Mouse (Mus musculus) layer of hippocampus, adult 8-10 months (tissue): Measurements from ENCODE around the gene Ank2. TPM values are rescaled to one million over a fixed set of nuclear protein-coding genes. Genes with fewer than 3 reads are reported as not detected.

ENCODE experiments used
- DNase-seq, 2 experiments: peaks; one replicate each; pipeline ENCODE4 v3.0.0; 2022; ENCODE audit warnings: low spot score in 2 of 2
- total RNA-seq, 4 experiments: library from RNA; stranded (reverse); gene quantifications; 2 replicates each; pipeline ENCODE4 v1.2.4; 2022

Gene Ank2
- total RNA-seq, result 100 to 1,000 TPM; 710 to 787 (median 750) TPM

- DNase-seq, result peak; percentile 52 to 57
Observed at GRCm38 (mm10) chr3:127498742-127499400, at the start of gene Ank2. Gene Ank2 (minus strand): TSS chr3:127499350.

DNA sequence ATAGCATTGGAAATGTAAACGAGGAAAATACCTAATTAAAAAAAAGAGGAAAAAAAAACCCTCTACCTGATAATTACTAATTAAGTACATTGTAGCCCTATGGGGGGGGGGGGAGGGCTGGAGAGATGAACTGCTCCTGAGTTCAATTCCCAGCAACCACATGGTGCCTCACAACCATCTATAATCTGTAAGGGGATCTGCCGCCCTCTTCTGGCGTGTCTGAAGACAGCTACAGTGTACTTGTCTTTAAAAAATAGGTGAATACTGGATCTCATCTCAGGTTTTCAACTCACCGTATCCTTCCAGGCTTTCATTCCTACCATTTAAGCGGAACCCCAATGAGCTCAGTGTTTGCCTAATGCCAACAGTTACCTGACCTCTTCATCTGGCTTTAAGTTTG is 48.7 kb upstream of the Ank2 start:
- DNase-seq, result peak in 1 of 2 experiments; percentile 12

- DNase-seq, result no peak
Observed at GRCm38 (mm10) chr3:127544610-127545121, 45.5 kb upstream of the Ank2 start.

DNA sequence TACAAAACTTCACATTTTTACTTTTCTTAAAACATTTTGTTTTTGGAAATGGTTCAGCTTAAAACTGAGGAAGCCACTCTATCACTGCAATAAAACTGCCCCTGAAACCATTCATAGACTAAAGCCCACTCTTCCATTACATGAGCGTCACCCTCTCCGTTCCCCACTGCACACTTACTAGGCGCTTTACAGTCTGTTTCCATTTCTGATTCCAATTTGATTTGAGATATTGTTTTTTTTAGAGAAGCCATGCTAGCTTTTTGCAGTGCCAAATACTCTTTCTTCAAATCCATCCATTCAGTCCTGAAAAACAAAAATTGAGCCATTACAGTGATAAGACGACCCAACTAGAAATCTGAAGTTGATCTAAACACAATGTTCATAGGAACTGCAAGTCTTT is 44.8 kb upstream of the Ank2 start:
- no peak for DNase-seq

DNA sequence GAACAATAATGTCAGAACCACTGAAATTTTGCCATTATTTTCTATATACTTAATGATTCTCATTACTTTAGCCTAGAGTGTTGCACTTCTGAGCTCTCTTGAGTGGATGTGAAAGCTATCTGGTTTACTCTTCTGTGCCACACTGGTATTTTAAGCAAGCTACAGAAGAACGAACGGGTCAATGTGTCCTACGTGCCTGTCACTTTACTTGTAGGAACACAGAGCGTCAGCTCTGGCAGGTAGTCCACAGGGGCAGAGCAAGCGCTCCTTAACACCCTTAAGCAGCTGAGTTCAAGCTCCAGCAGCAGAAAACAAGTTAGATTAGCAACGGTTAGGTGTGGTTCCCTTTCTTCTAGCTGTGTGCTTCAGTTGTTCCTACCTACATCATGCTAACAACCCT is 40.0 kb upstream of the Ank2 start:
- DNase-seq, result no peak

DNA sequence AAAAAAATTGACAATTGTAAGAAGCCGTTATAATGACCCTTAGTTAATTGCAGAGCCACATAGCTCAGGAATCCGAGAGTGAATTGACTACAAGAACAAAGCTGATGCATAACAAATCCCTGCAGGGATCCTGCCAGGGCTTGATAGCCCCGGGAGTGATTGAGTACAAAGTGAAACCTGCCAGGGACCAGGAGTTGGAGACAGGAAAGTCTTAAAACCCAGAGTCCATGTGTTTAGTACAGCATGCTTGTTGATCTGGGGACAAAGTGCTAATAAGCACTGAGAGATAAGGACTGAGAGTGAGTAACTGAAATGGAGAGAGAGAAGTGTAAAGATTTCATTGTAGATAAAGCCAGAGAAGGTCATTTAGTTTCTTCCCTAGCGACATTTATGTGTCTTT is 31.1 kb upstream of the Ank2 start:
- DNase-seq, result no peak

DNA sequence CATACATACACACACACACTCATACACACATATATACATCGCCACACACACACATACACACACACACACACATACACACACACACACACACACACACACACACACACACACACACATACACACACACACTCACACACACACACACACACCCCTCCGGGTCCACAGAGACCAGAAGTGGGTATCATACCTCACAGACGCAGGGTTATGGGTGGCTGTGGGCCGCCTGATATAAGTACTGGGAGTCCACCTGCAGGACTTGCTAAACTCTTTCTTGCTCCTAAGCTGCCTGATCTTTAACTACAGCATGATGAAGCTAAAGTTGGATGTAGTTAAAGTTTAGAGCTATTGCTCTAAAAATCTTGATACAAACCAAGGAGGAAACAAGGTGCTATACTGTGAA is 30.7 kb upstream of the Ank2 start:
- DNase-seq, result no peak

- no peak for DNase-seq
Observed at GRCm38 (mm10) chr3:127529210-127529609, 30.1 kb upstream of the Ank2 start.

DNA sequence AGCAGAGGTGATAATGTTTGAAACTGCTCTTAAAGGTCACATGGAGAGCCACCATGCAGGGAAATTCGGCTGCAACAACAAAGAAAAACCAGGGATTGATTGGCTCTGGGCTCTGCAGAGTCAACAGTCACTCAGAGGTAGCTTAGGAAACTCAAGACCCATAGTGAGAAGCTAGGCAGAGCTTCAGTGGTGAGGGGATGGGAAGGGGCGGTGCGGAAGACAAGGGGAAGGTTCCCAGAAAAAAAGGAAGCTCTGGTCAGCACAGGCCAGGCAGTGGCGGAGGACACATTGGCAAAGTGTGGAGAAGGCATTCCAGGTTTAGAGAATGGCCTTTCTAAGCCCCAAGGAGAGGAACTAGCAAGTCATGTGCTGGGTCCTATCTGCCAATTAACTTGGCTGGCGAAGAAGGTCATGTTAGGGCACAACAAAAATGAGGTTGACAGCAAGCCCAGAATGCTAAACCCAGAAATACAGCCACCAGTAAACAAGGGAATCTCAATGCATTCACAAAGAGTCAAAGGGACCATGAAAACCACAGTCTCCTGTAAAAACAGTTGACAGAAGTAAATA is 28.4 kb upstream of the Ank2 start:
- peak; percentile 20 to 36 for DNase-seq

- DNase-seq, result no peak
Observed at GRCm38 (mm10) chr3:127525188-127525819, 26.2 kb upstream of the Ank2 start.

DNA sequence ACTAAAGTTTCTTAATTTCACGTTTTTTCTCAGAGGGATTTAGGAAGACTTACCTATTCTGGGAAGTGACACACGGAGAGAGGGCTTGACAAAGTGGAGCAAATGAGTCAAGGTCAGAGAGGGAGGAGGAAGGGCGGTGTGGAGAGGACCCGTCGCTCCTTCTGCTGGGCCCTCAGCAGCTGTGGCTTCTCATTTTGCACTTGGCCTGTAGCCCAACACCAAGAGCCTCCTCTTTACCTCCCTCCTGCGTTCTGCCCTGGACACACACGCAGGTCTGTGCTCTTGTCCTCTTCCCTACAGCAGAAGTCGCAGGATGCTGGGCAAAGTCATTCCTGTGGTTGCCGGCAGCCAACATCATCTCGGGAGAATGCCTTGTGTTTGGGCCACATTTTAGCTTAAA is 22.0 kb upstream of the Ank2 start:
- DNase-seq, result no peak

- no peak for DNase-seq
Observed at GRCm38 (mm10) chr3:127520300-127520699, 21.1 kb upstream of the Ank2 start.

- no peak for DNase-seq
Observed at GRCm38 (mm10) chr3:127515251-127515650, 16.1 kb upstream of the Ank2 start.

DNA sequence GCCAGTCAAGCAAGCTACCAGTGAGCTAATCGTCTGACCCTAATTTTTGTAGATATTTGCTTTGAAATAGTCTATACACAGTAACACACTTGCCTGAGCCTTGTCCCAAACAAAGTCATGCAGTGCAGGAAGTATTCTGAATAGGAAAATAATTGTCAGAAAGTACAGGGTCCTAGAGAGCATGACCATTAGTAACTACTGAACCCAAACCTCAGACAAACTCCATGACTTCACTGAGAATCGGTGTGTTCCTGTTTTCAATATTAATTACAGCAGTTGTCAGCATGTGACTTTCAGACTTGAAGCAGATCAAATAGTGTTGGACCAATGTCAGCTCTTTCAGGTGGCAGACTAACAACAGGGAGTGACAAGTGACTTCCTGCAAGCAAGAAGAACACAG is 14.5 kb upstream of the Ank2 start:
- no peak for DNase-seq

DNA sequence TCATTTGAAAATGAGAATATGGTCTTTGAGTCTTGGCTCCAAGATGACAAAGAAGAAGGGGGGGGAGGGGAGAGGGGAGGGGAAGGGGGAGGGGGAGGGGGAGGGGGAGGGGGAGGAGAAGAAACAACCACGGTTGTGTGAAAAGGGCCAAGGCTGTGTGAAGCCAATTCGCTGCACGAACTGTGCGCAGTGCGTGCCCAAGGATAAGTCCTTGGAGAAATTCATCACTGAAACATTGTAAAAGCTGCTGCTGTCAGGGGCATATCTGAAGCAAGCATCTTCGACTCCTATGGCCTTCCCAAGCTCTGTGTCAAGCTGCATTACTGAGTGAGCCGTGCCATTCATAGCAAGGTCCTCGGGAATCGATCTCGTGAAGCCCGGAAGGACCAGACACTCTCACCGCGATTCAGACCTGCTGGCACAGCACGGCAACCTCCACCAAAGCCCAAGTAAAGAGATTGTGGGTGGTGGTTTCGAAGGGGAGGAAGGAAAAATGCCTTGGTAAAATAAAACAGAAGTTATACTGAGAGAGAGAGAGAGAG is 13.7 kb upstream of the Ank2 start:
- DNase-seq, result no peak

DNA sequence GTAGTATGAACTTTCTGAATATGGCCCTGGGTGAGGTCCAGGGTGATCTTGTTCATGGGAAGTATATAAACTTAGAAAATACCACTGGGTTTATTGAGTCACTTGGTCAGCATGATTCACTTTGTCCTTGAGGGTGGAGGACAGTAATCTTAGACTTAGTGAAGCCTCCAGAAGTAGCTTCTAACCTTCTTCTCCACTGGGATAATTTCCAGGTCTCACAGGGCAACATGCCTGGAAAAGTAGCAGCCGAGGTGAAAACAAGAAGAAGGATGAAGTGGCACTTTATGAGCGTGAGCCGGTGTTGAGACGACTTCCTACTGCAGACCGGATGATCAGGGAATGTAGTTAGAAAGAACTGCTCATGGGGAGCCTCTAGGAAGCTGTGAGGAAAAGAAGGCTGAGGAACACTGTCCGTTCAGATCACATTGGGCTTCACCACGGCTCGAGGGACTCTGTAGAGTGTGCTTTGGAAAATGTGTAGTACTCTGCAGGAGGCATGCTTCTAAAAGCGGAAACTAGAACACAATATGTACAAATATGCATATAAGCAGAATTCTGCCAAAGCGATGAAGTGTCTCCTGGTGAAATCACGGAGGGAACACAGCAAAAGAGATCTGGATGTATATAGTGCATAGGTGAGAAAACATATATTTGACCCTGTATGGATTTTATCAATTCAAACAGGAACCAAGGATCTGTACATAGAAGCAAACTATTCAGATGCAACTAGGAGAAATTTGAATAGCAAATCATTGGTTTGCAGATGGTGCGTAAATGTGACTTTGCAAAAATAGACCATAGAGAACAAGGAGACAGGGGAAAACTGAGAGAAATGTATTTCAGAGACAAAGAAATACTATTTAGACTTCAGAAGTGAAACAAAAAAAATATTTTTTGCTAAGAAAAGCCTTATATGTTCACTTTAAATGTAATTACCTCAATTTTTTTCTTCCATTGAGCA is 12.9 kb upstream of the Ank2 start:
- no peak for DNase-seq

DNA sequence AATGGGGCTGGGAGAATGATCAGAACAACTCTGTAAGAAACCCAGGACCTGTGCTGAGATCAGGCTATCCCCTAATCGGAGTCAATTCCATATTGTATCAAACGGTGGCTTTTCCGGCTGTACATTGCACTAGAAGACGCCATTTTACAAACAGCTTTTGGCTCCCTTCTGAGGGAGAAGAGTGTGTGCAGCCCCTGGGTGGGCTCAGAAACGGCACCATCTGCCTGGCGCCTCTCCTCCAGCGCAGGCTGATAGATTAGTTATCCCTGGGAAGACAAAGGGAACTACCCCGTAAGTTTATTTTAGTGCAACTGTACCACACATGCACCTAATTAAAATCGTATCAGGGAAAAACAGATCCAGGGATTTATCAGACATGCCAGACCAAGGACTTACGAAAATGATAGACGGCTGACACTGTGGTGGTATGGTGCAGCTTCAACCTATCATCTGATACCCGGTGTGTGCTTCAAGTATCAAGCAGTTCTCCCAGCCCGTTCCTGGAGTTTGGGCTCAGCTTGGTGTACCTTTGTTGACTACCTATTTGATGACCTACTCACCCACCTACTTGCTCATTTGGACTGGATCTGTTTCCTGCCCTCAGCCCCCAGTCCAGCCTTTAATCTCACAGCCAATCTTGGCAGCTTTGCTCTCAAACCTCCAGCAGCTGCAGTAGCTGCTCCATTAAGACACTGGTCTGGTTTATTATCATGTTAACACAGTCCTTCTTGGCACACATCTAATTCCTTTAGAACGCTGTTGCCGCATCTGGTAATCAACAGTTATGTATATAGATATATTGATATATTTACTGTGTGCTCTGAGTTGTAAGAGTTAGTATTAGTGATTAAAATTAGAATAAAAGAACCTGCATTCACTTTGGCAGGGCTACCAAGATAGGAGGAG is 9.0 kb upstream of the Ank2 start:
- no peak for DNase-seq

DNA sequence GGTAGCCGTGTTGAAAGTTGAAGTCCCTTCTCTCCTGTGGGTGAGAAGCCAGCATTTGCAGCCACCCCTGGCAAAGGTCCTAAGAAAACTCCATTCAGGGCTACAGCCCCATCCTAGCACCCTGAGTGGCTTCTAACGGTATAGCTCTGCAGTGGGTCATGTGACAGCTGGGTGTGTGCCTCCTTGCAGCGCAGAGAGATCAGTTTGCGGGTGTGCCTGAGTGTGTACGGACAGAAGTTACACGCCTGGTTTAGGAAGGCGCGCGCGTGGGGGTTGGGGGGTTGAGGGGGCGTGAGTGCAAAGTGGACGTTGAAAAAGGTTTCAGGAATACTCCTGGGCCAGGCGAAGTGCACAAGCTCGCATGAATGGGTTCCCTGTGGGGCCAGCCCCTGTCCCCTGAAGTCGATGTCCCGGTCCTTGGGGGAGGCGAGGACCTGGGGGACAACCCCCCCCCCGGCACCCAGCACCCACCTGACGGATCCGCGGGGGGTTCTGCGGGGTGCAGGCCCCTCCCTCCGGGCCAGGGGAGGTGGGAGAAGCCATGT is 881 bp downstream of the Ank2 start:
- DNase-seq, result peak; percentile 13 to 33

DNA sequence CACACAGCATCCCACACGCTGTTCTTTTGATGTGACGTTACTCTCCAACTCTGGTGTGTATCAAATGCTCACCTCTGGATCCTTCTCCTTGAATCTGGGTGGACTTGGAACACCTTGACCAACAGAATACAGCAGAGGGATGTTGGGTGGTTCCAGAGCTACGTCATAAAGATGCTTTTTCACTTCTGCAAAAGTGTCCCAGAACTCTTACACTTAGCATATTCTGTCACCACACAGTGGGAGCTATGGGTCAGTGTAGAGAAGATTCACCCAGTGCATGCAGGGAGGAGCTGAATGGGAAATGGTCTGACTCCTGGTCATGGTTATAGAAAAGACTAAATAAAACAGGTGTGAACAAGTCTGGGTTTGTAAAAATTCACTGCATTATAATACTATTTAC is 6.5 kb downstream of the Ank2 start:
- no peak for DNase-seq

DNA sequence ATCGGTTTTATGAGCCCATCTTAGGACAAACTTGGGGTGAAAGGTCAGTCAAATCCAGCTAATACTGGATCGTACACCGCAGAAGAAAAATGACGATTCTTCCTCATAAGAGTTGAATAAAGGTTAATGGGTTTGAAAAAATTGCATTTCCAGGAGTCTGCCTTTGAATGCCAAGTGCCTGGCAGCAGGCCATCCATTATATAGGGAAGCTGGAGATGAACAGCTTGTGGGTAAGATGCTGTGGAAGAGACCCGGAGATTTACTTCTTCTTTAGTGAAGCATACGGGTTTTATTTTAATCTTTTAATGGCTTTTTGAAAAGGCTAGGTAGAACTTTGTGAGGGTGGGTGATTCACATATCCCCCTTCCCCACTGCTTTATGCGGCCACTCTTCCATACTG is 11.8 kb downstream of the Ank2 start:
- DNase-seq, result no peak
